Mouse (Mus musculus) testis, adult 2 months (tissue): Measurements from ENCODE around the gene Hectd3. TPM values are rescaled to one million over a fixed set of nuclear protein-coding genes. Genes with fewer than 3 reads are reported as not detected.
A peak's percentile ranks its signal among the peaks of the same experiment; 100 is the strongest.

Source experiments
- H3K27ac ChIP-seq: fragments of 200-500 bp; 2 replicates; pipeline ENCODE4 v1.5.1; 2012; ENCODE audit warnings: low read depth, low read length; ENCODE audit not compliant: control insufficient read depth, insufficient read depth
- H3K27me3 ChIP-seq: fragments of 200-500 bp; 2 replicates; pipeline ENCODE4 v1.6.1; 2012; ENCODE audit warnings: mild to moderate bottlenecking, low read length, moderate library complexity; ENCODE audit not compliant: control insufficient read depth, insufficient read depth
- H3K36me3 ChIP-seq: fragments of 200-500 bp; 2 replicates; pipeline ENCODE4 v1.6.1; 2012; ENCODE audit warnings: mild to moderate bottlenecking, low read length; ENCODE audit not compliant: control insufficient read depth, insufficient read depth
- H3K4me1 ChIP-seq: fragments of 200-500 bp; 2 replicates; pipeline ENCODE4 v1.6.1; 2012; ENCODE audit warnings: low read length; ENCODE audit not compliant: control insufficient read depth, insufficient read depth
- H3K4me3 ChIP-seq: fragments of 200-500 bp; 2 replicates; pipeline ENCODE4 v1.5.1; 2012; ENCODE audit warnings: low read depth, mild to moderate bottlenecking, low read length, moderate library complexity, mixed read lengths; ENCODE audit not compliant: control insufficient read depth
- CTCF ChIP-seq: fragments of 200-500 bp; IDR thresholded peaks from 2 replicates; pipeline ENCODE4 v1.5.1; 2012; ENCODE audit warnings: low read depth, mild to moderate bottlenecking, inconsistent platforms, low read length, moderate library complexity; ENCODE audit not compliant: control insufficient read depth, insufficient read depth, insufficient replicate concordance
- POLR2A ChIP-seq: fragments of 200-500 bp; IDR thresholded peaks from 2 replicates; pipeline ENCODE4 v1.6.1; 2012; ENCODE audit warnings: low read depth, mild to moderate bottlenecking, inconsistent platforms, low read length, moderate library complexity; ENCODE audit not compliant: control insufficient read depth
- polyA plus RNA-seq: library from polyadenylated mRNA; depleted of rRNA; stranded (reverse); fragments of >200 nt; gene quantifications from 2 replicates; pipeline ENCODE4 v1.2.3, GENCODE M21; 2012

Gene Hectd3
- polyA plus RNA-seq, 1 experiment = 10.9 TPM

- TF ChIP-seq CTCF (no peak), POLR2A (no peak)
- Histone ChIP-seq H3K27ac (no peak overlapping the region), H3K27me3 (no peaks in the 10 kb centered on the region), H3K4me3 (no peak overlapping the region), H3K4me1 (no peaks in the 10 kb centered on the region; the same call in 1 of the 2 replicates), H3K36me3 (no peaks in the 10 kb centered on the region)
Measured at GRCm38 (mm10) chr4:117017738-117018137, 22.6 kb downstream of the Hectd3 start.

- no peaks in the 10 kb centered on the region for H3K36me3 ChIP-seq
- no peak overlapping the region for H3K27ac ChIP-seq
- no peaks in the 10 kb centered on the region; the same call in 1 of the 2 replicates for H3K4me1 ChIP-seq
- H3K27me3 ChIP-seq = no peaks in the 10 kb centered on the region
- no peak overlapping the region for H3K4me3 ChIP-seq
- no peak for TF ChIP-seq POLR2A
- no peak for TF ChIP-seq CTCF
Measured at GRCm38 (mm10) chr4:117018327-117018726, 23.2 kb downstream of the Hectd3 start.

DNA sequence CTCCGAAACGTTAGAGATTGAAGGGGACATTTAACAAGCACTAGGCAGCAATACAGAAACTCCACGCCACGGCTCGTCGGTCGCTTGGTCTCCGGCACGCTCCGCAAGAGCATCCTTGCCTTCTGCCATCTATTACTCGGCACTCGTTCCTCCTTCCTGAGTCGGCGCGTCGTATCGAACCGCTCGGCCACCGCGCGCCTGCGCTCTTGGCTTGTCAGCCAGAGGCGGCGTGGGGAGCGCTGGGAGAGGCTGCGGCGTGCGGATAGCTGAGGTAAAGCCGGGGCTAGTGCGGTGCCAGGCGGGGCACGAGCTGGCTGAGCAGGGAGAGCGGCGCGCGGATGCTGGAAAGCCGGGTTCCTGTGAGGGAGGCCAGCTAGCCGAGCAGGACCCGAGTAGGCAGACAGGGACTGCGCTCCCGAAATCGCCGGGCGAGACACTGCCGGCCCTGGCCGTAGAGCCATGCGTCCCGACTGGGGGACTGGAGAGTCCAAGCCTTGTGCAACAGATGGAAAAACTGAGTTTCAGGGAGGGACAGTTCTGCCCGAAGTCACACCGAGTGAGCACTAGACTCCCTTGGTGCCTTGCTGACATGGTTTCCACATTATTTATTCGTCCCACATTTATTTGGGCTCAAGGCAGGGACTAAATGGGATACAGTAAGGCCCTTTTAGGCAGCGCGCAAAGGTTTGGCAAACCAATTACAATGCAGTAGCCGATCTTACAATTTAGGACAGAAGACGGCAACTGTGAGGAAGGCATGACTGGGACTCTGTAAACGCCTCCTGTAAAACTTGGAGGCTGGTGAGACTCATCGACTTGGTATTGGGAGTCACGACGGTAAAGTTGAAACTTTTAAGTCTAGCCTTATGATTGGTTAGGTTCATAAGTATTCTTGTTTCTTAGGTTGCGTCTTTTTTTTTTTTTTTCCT lies 24.4 kb downstream of the Hectd3 start, which contains the start of gene Eif2b3:
Gene Eif2b3, plus strand, starts transcription at position 197 of the 929 bp plus-strand sequence.
- H3K4me1 ChIP-seq = no peaks in the 10 kb centered on the region; the same call in 1 of the 2 replicates
- peak within 1 kb of the TSS; percentile 95 for H3K4me3 ChIP-seq
- no peaks in the 10 kb centered on the region for H3K36me3 ChIP-seq
- H3K27ac ChIP-seq = peak within 1 kb of the TSS; percentile 54
- no peaks in the 10 kb centered on the region for H3K27me3 ChIP-seq
- no peak for TF ChIP-seq CTCF
- peak; percentile 68; the same call in 1 of the 2 replicates for TF ChIP-seq POLR2A

DNA sequence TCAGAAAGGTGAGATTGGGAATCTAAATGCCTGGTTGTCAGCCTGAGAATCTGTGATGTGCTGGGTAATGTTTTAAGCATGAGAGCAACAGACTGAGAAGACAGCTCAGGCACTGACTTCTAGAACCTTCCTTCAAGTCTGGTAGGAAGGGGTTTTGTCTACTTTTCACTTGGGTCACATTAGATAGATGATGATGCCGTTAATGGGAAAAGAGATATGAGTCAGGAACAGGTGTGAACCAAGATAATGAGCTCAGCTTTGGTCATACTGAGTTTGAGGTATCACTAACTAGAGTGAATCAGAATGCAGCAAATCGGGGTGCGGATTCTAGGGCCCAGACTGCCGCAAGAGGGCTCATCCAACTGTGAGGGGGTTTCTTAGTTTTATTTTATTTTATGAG lies 28.4 kb downstream of the Hectd3 start:
- Histone ChIP-seq H3K27ac (no peak overlapping the region), H3K36me3 (no peaks in the 10 kb centered on the region), H3K4me1 (no peaks in the 10 kb centered on the region; the same call in 1 of the 2 replicates), H3K4me3 (no peak overlapping the region), H3K27me3 (no peaks in the 10 kb centered on the region)
- TF ChIP-seq POLR2A = no peak
- TF ChIP-seq CTCF = no peak

- TF ChIP-seq CTCF (no peak), POLR2A (no peak)
- H3K4me1 ChIP-seq = no peaks in the 10 kb centered on the region
- H3K27me3 ChIP-seq = no peaks in the 10 kb centered on the region
- H3K27ac ChIP-seq = no peak overlapping the region
- no peak overlapping the region for H3K4me3 ChIP-seq
- no peaks in the 10 kb centered on the region for H3K36me3 ChIP-seq
Measured at GRCm38 (mm10) chr4:117031105-117031504, 36.0 kb downstream of the Hectd3 start.

DNA sequence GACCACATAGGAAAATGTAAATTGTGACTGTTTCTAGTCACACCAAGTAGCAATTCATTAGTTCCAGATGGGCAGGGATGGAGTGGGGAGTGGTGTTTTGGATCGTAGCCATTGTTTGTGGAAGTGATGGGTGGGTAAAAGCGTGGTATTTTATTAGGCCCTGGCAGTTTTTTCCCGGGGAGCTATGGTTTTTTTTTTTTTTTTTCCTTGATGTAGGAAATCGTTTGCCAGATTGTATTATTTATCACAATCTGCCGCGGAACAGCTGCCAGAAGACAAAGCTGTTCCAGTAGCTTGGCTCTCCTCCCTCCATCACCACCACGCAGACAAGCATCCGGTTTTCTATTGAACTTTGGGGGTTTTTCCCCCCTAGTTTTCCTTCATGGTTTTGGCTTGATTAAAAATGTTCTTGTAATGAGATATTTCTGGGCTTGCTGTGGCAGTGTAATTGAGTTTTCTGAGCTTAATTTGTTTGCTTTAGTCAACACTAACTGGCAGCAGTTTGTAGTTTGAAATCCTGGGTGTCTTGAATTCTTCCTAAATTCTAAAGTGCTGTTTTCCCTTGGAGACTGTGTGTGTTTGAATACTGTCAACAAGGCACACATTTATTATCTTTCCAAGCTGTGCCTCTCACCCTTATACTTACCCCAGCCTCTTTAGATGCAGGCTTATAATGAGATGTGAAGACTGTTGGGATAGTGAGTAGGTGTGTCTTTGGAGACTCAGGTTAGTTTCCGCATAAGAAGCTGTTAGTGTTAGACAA lies 45.0 kb downstream of the Hectd3 start:
- no peaks in the 10 kb centered on the region for H3K27me3 ChIP-seq
- H3K4me1 ChIP-seq = no peaks in the 10 kb centered on the region
- no peak for TF ChIP-seq POLR2A
- no peak for TF ChIP-seq CTCF
- no peak overlapping the region for H3K27ac ChIP-seq
- H3K4me3 ChIP-seq = no peak overlapping the region
- H3K36me3 ChIP-seq = no peaks in the 10 kb centered on the region

- no peak overlapping the region for H3K4me3 ChIP-seq
- H3K27ac ChIP-seq = no peak overlapping the region
- no peak for TF ChIP-seq CTCF
- TF ChIP-seq POLR2A = no peak
- no peaks in the 10 kb centered on the region for H3K4me1 ChIP-seq
- H3K36me3 ChIP-seq = no peaks in the 10 kb centered on the region
- H3K27me3 ChIP-seq = no peaks in the 10 kb centered on the region
Measured at GRCm38 (mm10) chr4:117040791-117041190, 45.7 kb downstream of the Hectd3 start.
